Mouse (Mus musculus) CH12.LX (cell line): ENCODE results near the gene Ciz1. TPM values are rescaled to one million over a fixed set of nuclear protein-coding genes. Genes with fewer than 3 reads are reported as not detected.

ENCODE experiments used
- DNase-seq: peaks from one replicate; pipeline ENCODE4 v3.0.0-alpha.2; 2013; ENCODE audit errors: extremely low read depth
- H3K27ac ChIP-seq: 2 replicates; pipeline ENCODE4 v1.5.1; 2012; ENCODE audit warnings: low read depth, mild to moderate bottlenecking, control low read depth, moderate library complexity; ENCODE audit not compliant: insufficient read depth
- H3K27me3 ChIP-seq: replicated peaks from 2 replicates; pipeline ENCODE3; 2012; ENCODE audit warnings: inconsistent platforms
- H3K36me3 ChIP-seq, 2 experiments: replicated peaks in 1 of 2; 2 replicates each; pipeline versions ENCODE3 to v1.6.1; 2012; ENCODE audit warnings: inconsistent platforms in 1 of 2, low read length in 1 of 2, mild to moderate bottlenecking in 1 of 2, mixed read lengths in 1 of 2, moderate library complexity in 1 of 2; ENCODE audit not compliant: control insufficient read depth in 1 of 2, insufficient read depth in 1 of 2
- H3K4me1 ChIP-seq, 2 experiments: 2 replicates each; pipeline ENCODE4 v1.6.1; 2012; ENCODE audit warnings: inconsistent platforms in 1 of 2, moderate library complexity in 1 of 2; ENCODE audit not compliant: insufficient read depth in 2 of 2, control insufficient read depth in 1 of 2
- H3K4me2 ChIP-seq: 2 replicates; pipeline ENCODE4 v1.6.1; 2012; ENCODE audit warnings: low read depth, mild to moderate bottlenecking, control low read depth; ENCODE audit not compliant: poor library complexity, insufficient read depth, severe bottlenecking
- H3K4me3 ChIP-seq, 3 experiments: fragments of 150-350 bp in 1 of 3; sonication (generic) in 1 of 3; replicated peaks in 1 of 3; 2 replicates each; pipeline versions ENCODE3 to v1.5.1; 2011 to 2012; ENCODE audit warnings: low read depth in 2 of 3, low read length in 2 of 3, mild to moderate bottlenecking in 2 of 3, moderate library complexity in 2 of 3, control low read depth in 1 of 3, improper control_type of control experiment in 1 of 3, inconsistent platforms in 1 of 3, mixed read lengths in 1 of 3; ENCODE audit not compliant: poor library complexity in 1 of 3
- H3K79me2 ChIP-seq: replicated peaks from 2 replicates; pipeline ENCODE4 v1.6.1; 2012; ENCODE audit warnings: mild to moderate bottlenecking, moderate library complexity; ENCODE audit not compliant: control insufficient read depth, poor library complexity, insufficient read depth, severe bottlenecking; ENCODE audit errors: extremely low read depth
- H3K9ac ChIP-seq: 2 replicates; pipeline ENCODE4 v1.6.1; 2012; ENCODE audit warnings: low read depth, mild to moderate bottlenecking, control low read depth, moderate library complexity; ENCODE audit not compliant: insufficient read depth
- H3K9me3 ChIP-seq: replicated peaks from 2 replicates; pipeline ENCODE3; 2012; ENCODE audit warnings: low read length, inconsistent platforms, mixed read lengths
- BHLHE40 ChIP-seq: IDR thresholded peaks from 2 replicates; pipeline ENCODE4 v1.6.1; 2011; ENCODE audit warnings: mild to moderate bottlenecking, low read depth, low read length, improper control_type of control experiment
- CTCF ChIP-seq, 2 experiments: IDR thresholded peaks in 1 of 2; conservative IDR thresholded peaks in 1 of 2; 2 replicates each; pipeline ENCODE4 v1.5.1; 2011 to 2012; ENCODE audit warnings: low read depth in 2 of 2, low read length in 2 of 2, improper control_type of control experiment in 1 of 2, inconsistent platforms in 1 of 2, mild to moderate bottlenecking in 1 of 2, moderate library complexity in 1 of 2
- E2F4 ChIP-seq: IDR thresholded peaks from 2 replicates; pipeline ENCODE4 v1.6.1; 2011; ENCODE audit warnings: low read depth, low read length, improper control_type of control experiment; ENCODE audit not compliant: insufficient replicate concordance
- EP300 ChIP-seq: IDR thresholded peaks from 2 replicates; pipeline ENCODE4 v1.6.1; 2011; ENCODE audit warnings: low read length, improper control_type of control experiment
- HCFC1 ChIP-seq: IDR thresholded peaks from 2 replicates; pipeline ENCODE4 v1.6.1; 2012; ENCODE audit warnings: low read depth, mild to moderate bottlenecking, inconsistent platforms, low read length, improper control_type of control experiment
- JUN ChIP-seq: IDR thresholded peaks from 2 replicates; pipeline ENCODE4 v1.6.1; 2011; ENCODE audit warnings: low read depth, mild to moderate bottlenecking, low read length, improper control_type of control experiment, moderate library complexity; ENCODE audit not compliant: insufficient read depth
- KAT2A ChIP-seq: IDR thresholded peaks from 2 replicates; pipeline ENCODE4 v1.6.1; 2012; ENCODE audit warnings: low read length, improper control_type of control experiment, inconsistent platforms; ENCODE audit not compliant: insufficient replicate concordance
- MAX ChIP-seq: IDR thresholded peaks from 2 replicates; pipeline ENCODE4 v1.6.1; 2011; ENCODE audit warnings: low read length, improper control_type of control experiment
- MEF2A ChIP-seq: IDR thresholded peaks from 2 replicates; pipeline ENCODE4 v1.6.1; 2014; ENCODE audit warnings: low read depth, mild to moderate bottlenecking, inconsistent platforms, low read length, improper control_type of control experiment, borderline replicate concordance
- MXI1 ChIP-seq: IDR thresholded peaks from 2 replicates; pipeline ENCODE4 v1.6.1; 2011; ENCODE audit warnings: mild to moderate bottlenecking, low read depth, low read length, improper control_type of control experiment
- NELFE ChIP-seq: IDR thresholded peaks from 2 replicates; pipeline ENCODE4 v1.6.1; 2011; ENCODE audit warnings: low read depth, low read length, improper control_type of control experiment
- POLR2AphosphoS2 ChIP-seq: IDR thresholded peaks from 2 replicates; pipeline ENCODE4 v1.6.1; 2011; ENCODE audit warnings: low read depth, low read length, improper control_type of control experiment
- RAD21 ChIP-seq: IDR thresholded peaks from 2 replicates; pipeline ENCODE4 v1.6.1; 2011; ENCODE audit warnings: low read depth, mild to moderate bottlenecking, low read length, improper control_type of control experiment, moderate library complexity
- SIN3A ChIP-seq: IDR thresholded peaks from 2 replicates; pipeline ENCODE4 v1.6.1; 2012; ENCODE audit warnings: low read length, improper control_type of control experiment, inconsistent platforms
- SMC3 ChIP-seq: IDR thresholded peaks from 2 replicates; pipeline ENCODE4 v1.6.1; 2011; ENCODE audit warnings: low read depth, low read length, improper control_type of control experiment
- TBP ChIP-seq: conservative IDR thresholded peaks from 2 replicates; pipeline ENCODE4 v1.6.1; 2011; ENCODE audit warnings: low read depth, low read length, improper control_type of control experiment
- TCF12 ChIP-seq: IDR thresholded peaks from 2 replicates; pipeline ENCODE4 v1.6.1; 2014; ENCODE audit warnings: low read depth, mild to moderate bottlenecking, inconsistent platforms, low read length, improper control_type of control experiment
- USF2 ChIP-seq: conservative IDR thresholded peaks from 2 replicates; pipeline ENCODE4 v1.6.1; 2011; ENCODE audit warnings: low read depth, low read length, improper control_type of control experiment
- ZKSCAN1 ChIP-seq: IDR thresholded peaks from 2 replicates; pipeline ENCODE4 v1.6.1; 2012; ENCODE audit warnings: low read depth, inconsistent platforms, low read length, improper control_type of control experiment, borderline replicate concordance
- dilution Hi-C: fragments of 300-500 bp; cut with MboI; formaldehyde crosslinking; loops from 2 replicates; pipeline ENCODE4 v1.14.3; 2020; ENCODE audit warnings: low sequenced_read_pairs; ENCODE audit not compliant: extremely low pct_unique_long_range_greater_than_20kb, extremely low pct_ligation_motif_present
- in situ Hi-C: fragments of 300-500 bp; cut with MboI; formaldehyde crosslinking; loops from 3 replicates; pipeline ENCODE4 v1.14.3; 2019; ENCODE audit warnings: low sequenced_read_pairs, low pct_ligation_motif_present, low pct_unique_long_range_greater_than_20kb, mixed read lengths
- polyA plus RNA-seq: library from polyadenylated mRNA; unstranded; fragments of >175 nt; gene quantifications from 2 replicates; pipeline ENCODE4 v1.2.1, GENCODE M21; 2012; ENCODE audit warnings: low read depth; ENCODE audit not compliant: insufficient read length
- total RNA-seq, 2 experiments: library from RNA; depleted of rRNA; stranded (reverse); fragments of 300-350 nt in 1 of 2; fragments of >200 nt in 1 of 2; gene quantifications; 2 replicates each; pipeline ENCODE4 v1.2.3; 2012 to 2014

The Ciz1 gene
- total and polyA plus RNA-seq, 3 experiments, result 8.1 to 47.3 (median 20.4) TPM

- peaks cover 2 to 9% of the 10 kb centered on the region in 2 experiments; a peak in 3 of 4 replicates for H3K4me1 ChIP-seq
- dilution Hi-C loops, result no loop called here
- no peak for DNase-seq
- peaks cover 62% of the 10 kb centered on the region for H3K27me3 ChIP-seq
- no peak overlapping the region for H3K4me3 ChIP-seq
- in situ Hi-C loops, result no loop called here
- no peaks in the 10 kb centered on the region for H3K36me3 ChIP-seq
- H3K9ac ChIP-seq, result no peak overlapping the region
- no peak overlapping the region for H3K27ac ChIP-seq
- TF ChIP-seq TBP (no peak), HCFC1 (no peak), CTCF (conservative IDR thresholded peaks at IDR 0.05 in 1 of 2, IDR thresholded peaks at IDR 0.05 in 1 of 2; ENCODE audit: low read depth in 2 of 2, low read length in 2 of 2) (no peak)
- H3K4me2 ChIP-seq, result no peak overlapping the region
- H3K79me2 ChIP-seq, result no peaks in the 10 kb centered on the region
- no peaks in the 10 kb centered on the region for H3K9me3 ChIP-seq
These were observed 5.6 kb downstream of the Ciz1 start for GRCm38 (mm10) chr2:32357710-32358109.

- dilution Hi-C loops, result no loop called here
- no peaks in the 10 kb centered on the region for H3K79me2 ChIP-seq
- TF ChIP-seq POLR2AphosphoS2 (no peak), KAT2A (no peak), E2F4 (no peak), SIN3A (no peak), BHLHE40 (no peak), SMC3 (no peak), USF2 (no peak), ZKSCAN1 (no peak), NELFE (no peak), TCF12 (no peak), JUN (no peak), EP300 (no peak)
These were observed 6.3 kb downstream of the Ciz1 start for GRCm38 (mm10) chr2:32358381-32358780.

GRCm38 (mm10) chr2:32360741-32361140 is 8.6 kb downstream of the Ciz1 start:
- Histone ChIP-seq H3K9me3 (no peaks in the 10 kb centered on the region), H3K79me2 (no peaks in the 10 kb centered on the region), H3K9ac (no peak overlapping the region), H3K36me3 (peaks cover 2 to 15% of the 10 kb centered on the region in 2 experiments), H3K4me2 (no peak overlapping the region), H3K27ac (no peak overlapping the region), H3K4me1 (peaks cover 2 to 9% of the 10 kb centered on the region in 2 experiments; a peak in 3 of 4 replicates), H3K4me3 (no peak overlapping the region), H3K27me3 (peaks cover 52% of the 10 kb centered on the region)
- no peak for DNase-seq
- in situ Hi-C loops, result no loop called here
- TF ChIP-seq MXI1 (no peak), RAD21 (no peak), KAT2A (no peak), MEF2A (no peak), MAX (no peak)
- dilution Hi-C loops, result no loop called here

More at GRCm38 (mm10) chr2:32358381-32358780, 6.3 kb downstream of the Ciz1 start:
- Histone ChIP-seq H3K4me1 (peaks cover 2 to 4% of the 10 kb centered on the region in 2 experiments; a peak in 3 of 4 replicates), H3K9ac (no peak overlapping the region), H3K27ac (no peak overlapping the region), H3K4me3 (no peak overlapping the region), H3K9me3 (no peaks in the 10 kb centered on the region), H3K4me2 (no peak overlapping the region), H3K36me3 (no peaks in the 10 kb centered on the region), H3K27me3 (peaks cover 58% of the 10 kb centered on the region)
- in situ Hi-C loops, result no loop called here
- no peak for DNase-seq
